Mouse (Mus musculus): ENCODE data around the gene Ccdc146. TPM values are rescaled to one million over a fixed set of nuclear protein-coding genes. Genes with fewer than 3 reads are reported as not detected.

The Ccdc146 gene
- total and polyA plus RNA-seq, 2 experiments from 2014 or later = 0.37 to 0.66 TPM

DNA sequence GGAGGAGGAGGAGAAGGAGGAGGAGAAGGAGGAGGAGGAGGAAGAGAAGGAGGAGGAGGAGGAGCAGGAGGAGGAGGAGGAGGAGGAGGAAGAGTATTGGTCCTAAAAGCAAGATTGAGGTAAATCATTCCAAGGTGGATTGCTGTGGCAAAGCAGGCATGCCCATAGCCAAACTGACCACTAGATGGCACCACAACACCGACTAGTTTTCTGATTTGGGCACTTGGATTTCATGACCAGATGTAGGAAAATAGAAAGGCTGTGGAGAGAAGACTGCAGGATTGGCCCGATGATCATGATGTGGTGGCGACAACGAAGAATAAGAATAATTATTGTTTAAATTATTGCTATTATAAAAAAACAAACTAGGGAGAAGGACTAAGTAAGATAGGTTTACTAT, 159.4 kb downstream of the Ccdc146 start:
- Histone ChIP-seq H3K4me1 (ENCODE audit: insufficient read depth, low read length) (no peaks in the 10 kb centered on the region), H3K27me3 (ENCODE audit: insufficient read depth, low read length) (no peaks in the 10 kb centered on the region), H3K4me2 (ENCODE audit: low read depth, low read length) (no peak overlapping the region), H3K36me3 (ENCODE audit: insufficient read depth, low read length) (no peaks in the 10 kb centered on the region), H3K4me3 (ENCODE audit: low read length) (no peak overlapping the region), H3K27ac (no peak overlapping the region), H3K9ac (replicated peaks; ENCODE audit: low read length) (no peak overlapping the region), H3K9me3 (ENCODE audit: low read length) (no peaks in the 10 kb centered on the region)
- DNase-seq (ENCODE audit: low spot score) = peak; percentile 96
- peak; percentile 93 for TF ChIP-seq CTCF (IDR thresholded peaks at IDR 0.05; ENCODE audit: low read depth)
- peak; percentile 66 for ATAC-seq
- WGBS = 14% methylated on average over 4 of the region's 4 CpGs

GRCm38 (mm10) chr5:21264352-21265021, 160.0 kb downstream of the Ccdc146 start:
- Histone ChIP-seq H3K4me3 (ENCODE audit: low read length) (no peak overlapping the region), H3K27me3 (ENCODE audit: insufficient read depth, low read length) (no peaks in the 10 kb centered on the region), H3K9ac (replicated peaks; ENCODE audit: low read length) (no peak overlapping the region), H3K4me2 (ENCODE audit: low read depth, low read length) (no peak overlapping the region), H3K36me3 (ENCODE audit: insufficient read depth, low read length) (no peaks in the 10 kb centered on the region), H3K4me1 (ENCODE audit: insufficient read depth, low read length) (no peaks in the 10 kb centered on the region), H3K9me3 (ENCODE audit: low read length) (no peaks in the 10 kb centered on the region), H3K27ac (peak overlapping the region; percentile 79; the same call in 1 of the 2 replicates)
- 71% methylated on average over 8 of the region's 8 CpGs for whole genome bisulfite sequencing
- no peak for TF ChIP-seq CTCF (IDR thresholded peaks at IDR 0.05; ENCODE audit: low read depth)
- DNase-seq (ENCODE audit: low spot score) (no peak), ATAC-seq (no peak)

DNA sequence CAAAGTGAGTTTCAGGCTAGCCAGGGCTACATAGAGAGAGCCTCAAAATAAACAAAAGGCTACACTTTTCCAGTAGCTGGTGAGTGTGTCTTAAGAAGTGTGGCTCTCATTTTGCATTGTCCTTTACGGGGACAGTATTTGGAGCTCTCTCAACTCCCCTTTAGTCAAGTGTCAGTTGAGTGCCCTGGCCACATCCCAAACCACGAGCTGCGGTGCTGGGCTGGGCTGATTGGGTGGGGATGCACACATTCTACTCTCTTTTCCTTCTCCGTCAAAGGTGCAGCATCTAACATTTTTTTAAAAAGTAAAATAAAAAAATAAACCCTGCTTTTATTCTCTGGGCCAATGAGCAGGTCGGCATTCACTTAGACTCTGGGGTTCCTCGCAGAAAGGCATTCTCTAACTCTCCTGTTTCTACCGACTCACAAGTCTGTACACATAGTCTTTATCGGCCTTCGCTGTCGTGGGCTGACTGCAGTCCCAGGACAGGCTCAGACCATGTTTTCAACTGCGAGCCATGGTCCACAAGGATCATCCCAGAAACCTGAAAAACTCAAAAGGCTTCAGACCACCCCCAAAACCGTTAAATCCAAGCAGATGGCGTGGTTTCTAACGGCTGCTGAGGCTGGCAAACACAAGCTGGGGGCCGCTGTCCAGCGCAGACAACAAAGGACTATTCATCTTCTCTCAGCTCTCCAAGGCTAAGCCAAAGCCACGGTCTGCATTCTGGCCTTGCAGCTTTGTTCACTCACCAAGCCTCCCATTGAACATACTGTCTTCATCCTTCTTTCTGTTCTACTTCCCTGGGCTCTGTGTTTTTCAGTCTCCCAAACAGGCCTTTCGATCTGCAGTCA, 161.0 kb downstream of the Ccdc146 start:
- Histone ChIP-seq H3K27me3 (ENCODE audit: insufficient read depth, low read length) (no peaks in the 10 kb centered on the region), H3K36me3 (ENCODE audit: insufficient read depth, low read length) (no peaks in the 10 kb centered on the region), H3K4me2 (ENCODE audit: low read depth, low read length) (peak overlapping the region; percentile 1; the same call in 1 of the 2 replicates), H3K9ac (replicated peaks; ENCODE audit: low read length) (no peak overlapping the region), H3K9me3 (ENCODE audit: low read length) (no peaks in the 10 kb centered on the region), H3K4me1 (ENCODE audit: insufficient read depth, low read length) (no peaks in the 10 kb centered on the region), H3K4me3 (ENCODE audit: low read length) (no peak overlapping the region), H3K27ac (peak overlapping the region; percentile 79)
- DNase-seq (ENCODE audit: low spot score) = peak; percentile 81
- WGBS = 25% methylated on average over 18 of the region's 18 CpGs
- TF ChIP-seq CTCF (IDR thresholded peaks at IDR 0.05; ENCODE audit: low read depth) = no peak
- peak; percentile 88 for ATAC-seq

DNA sequence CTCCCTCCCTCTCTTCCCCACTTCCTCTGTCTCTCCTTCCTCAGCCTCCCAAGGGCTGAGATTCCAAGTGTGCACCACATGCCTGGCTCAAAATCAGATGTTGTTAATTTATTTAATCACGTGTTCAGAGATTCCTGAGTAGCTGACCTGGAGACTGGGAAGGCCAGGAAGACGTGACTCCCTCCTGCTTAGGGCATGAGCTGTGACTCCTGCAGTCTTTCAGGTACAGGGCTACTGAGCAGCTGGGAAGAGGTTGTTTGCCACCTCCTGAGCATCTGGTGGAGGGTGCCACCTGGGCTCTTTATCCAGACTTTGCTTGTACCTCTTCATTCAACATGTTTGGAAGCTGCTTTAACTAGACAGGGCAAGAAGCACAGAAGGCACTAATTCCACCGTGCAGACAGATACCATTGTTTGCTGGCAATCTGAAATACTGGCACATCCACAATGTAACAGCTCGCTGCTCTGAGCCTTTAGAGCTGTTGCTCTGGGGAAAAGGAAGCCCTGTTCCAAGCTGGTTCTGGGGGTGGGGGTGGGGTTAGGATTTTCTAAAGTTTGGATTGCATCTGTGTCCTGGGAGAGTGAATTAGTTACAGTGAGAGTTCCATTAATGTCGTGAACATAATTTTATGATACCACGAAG, 163.2 kb downstream of the Ccdc146 start:
- H3K9me3 ChIP-seq (ENCODE audit: low read length) = no peaks in the 10 kb centered on the region
- H3K4me1 ChIP-seq (ENCODE audit: insufficient read depth, low read length) = no peaks in the 10 kb centered on the region
- H3K9ac ChIP-seq (replicated peaks; ENCODE audit: low read length) = no peak overlapping the region
- ATAC-seq = no peak
- no peak overlapping the region for H3K4me2 ChIP-seq (ENCODE audit: low read depth, low read length)
- WGBS = 25% methylated on average over 6 of the region's 6 CpGs
- H3K27ac ChIP-seq = peak overlapping the region; percentile 11; the same call in 1 of the 2 replicates
- DNase-seq (ENCODE audit: low spot score) = peak; percentile 26
- TF ChIP-seq CTCF (IDR thresholded peaks at IDR 0.05; ENCODE audit: low read depth) = no peak
- H3K27me3 ChIP-seq (ENCODE audit: insufficient read depth, low read length) = no peaks in the 10 kb centered on the region
- no peak overlapping the region for H3K4me3 ChIP-seq (ENCODE audit: low read length)
- no peaks in the 10 kb centered on the region for H3K36me3 ChIP-seq (ENCODE audit: insufficient read depth, low read length)

DNA sequence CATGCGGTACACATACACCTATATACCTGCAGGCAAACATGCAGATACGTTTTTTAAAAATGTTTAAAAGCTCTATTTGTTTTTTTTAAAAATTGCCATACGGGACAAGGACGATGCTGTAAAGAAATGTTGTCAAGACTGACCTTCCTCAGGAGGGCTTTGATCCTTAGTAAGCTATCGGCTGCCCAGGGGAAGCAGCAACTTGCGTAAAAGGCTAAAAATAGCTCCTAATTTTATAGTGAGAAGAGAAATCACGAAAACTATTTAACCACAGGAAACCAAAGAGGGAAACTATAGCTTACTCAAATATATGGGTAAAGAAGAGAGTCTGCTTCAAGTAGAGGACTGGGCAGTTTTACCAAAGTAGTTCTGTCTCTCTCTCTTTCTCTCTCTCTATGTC, 163.7 kb downstream of the Ccdc146 start:
- no peak for ATAC-seq
- Histone ChIP-seq H3K4me3 (ENCODE audit: low read length) (no peak overlapping the region), H3K4me2 (ENCODE audit: low read depth, low read length) (no peak overlapping the region), H3K36me3 (ENCODE audit: insufficient read depth, low read length) (no peaks in the 10 kb centered on the region), H3K27me3 (ENCODE audit: insufficient read depth, low read length) (no peaks in the 10 kb centered on the region), H3K9ac (replicated peaks; ENCODE audit: low read length) (no peak overlapping the region), H3K4me1 (ENCODE audit: insufficient read depth, low read length) (no peaks in the 10 kb centered on the region), H3K9me3 (ENCODE audit: low read length) (no peaks in the 10 kb centered on the region), H3K27ac (no peak overlapping the region)
- WGBS = 79% methylated on average over 7 of the region's 7 CpGs
- DNase-seq (ENCODE audit: low spot score) = no peak
- no peak for TF ChIP-seq CTCF (IDR thresholded peaks at IDR 0.05; ENCODE audit: low read depth)

DNA sequence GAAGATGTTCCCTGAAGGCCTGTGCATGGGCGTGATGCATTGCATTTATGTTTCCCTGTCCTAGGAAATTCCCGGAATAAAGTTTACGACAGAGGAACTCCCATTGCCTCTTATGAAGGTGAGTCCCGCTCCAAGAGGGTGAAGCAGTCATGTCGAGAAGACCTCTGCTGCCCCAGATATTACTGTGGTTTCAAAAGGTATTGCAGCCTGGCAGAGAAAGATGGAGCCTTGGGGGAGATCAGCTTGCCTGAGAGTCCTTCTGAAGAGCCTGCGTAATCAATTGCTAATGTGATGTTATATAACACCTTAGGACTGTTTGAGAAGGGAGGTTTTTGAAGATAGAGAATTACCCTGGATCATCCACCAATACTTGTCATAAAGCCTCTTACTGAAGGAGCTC, 166.7 kb downstream of the Ccdc146 start:
- 77% methylated on average over 6 of the region's 6 CpGs for WGBS
- H3K4me2 ChIP-seq (ENCODE audit: low read depth, low read length) = no peak overlapping the region
- DNase-seq (ENCODE audit: low spot score) (peak; percentile 33), ATAC-seq (0 out of 2 replicates have a peak, but pooled peaks have one; percentile 15)
- peak; percentile 63 for TF ChIP-seq CTCF (IDR thresholded peaks at IDR 0.05; ENCODE audit: low read depth)
- no peaks in the 10 kb centered on the region for H3K36me3 ChIP-seq (ENCODE audit: insufficient read depth, low read length)
- no peak overlapping the region for H3K4me3 ChIP-seq (ENCODE audit: low read length)
- H3K9ac ChIP-seq (replicated peaks; ENCODE audit: low read length) = no peak overlapping the region
- H3K4me1 ChIP-seq (ENCODE audit: insufficient read depth, low read length) = no peaks in the 10 kb centered on the region
- H3K27me3 ChIP-seq (ENCODE audit: insufficient read depth, low read length) = no peaks in the 10 kb centered on the region
- no peaks in the 10 kb centered on the region for H3K9me3 ChIP-seq (ENCODE audit: low read length)
- H3K27ac ChIP-seq = no peak overlapping the region

All from hindbrain, postnatal 0 days (tissue).